Mouse (Mus musculus): ENCODE measurements at regions not wholly inside any gene's neighbourhood (a gene's known extent, or its start where the extent isn't known, plus 50 kb on each side); places are given as distances from the start of the nearest gene placed in this dataset.

DNA sequence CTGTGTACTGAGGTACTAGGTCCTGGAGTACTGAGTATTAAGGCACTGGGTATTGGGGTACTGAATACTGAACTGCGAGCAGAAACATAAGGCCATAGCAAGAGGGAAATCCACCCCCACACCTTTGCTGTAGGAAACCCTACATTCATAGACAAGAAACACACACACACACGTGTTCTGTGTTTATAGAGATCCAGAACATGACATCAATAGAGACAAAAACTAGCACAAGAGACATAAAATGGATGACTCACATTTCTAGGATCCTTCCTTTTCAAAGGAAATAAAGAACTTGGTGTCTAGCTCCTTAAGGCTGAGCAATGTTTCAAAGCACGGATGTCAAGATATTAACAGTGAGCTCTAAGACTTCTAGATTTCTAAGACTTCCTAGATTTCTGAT lies 49.9 kb upstream of the Nepro start:
- DNase-seq (ENCODE audit: low spot score) = no peak

GRCm38 (mm10) chr16:44672422-44672819 lies 51.7 kb upstream of the Nepro start:
- peak; percentile 50 for DNase-seq (ENCODE audit: low spot score)

DNA sequence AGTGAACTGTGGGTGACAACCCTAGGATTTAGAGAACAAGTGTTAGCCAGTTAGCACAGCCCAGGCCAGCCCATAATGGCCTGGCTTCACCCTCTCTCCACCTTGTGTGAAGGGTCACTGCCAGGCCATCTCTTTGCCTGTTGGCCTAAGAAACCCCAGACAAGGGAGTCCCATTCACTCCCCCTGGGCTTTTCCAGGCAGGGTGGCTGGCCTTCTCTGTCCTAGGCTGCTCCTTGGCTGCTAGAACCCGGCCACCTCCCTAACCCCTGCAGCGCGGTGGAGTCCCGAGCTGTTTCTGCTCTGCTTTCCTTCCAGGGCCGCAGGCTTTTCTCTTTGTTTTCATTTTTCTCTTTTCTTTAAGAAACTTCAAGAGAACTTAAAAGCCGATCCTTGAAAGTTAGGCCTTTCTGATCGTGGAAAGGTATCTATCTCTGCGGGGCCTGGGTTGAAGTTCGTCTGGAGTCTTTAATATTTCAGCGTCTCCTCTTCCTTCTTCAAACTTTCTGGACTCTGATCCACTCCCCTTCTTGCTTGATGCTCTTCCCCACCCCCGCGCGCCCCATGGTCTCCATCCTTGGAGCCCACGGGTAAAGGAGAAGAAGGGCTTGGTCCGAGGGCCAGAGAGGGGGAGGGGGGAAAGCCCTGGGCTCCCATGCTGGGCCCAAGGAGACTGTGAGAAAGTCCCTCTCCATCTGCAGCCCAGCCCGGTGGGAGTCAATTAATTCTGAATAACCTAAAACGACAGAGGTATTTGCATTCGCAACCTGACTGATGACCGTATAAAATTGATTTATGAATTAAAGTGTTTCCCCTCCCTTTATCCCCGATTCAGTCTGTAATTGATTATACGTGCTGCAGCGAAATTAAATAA lies 52.3 kb upstream of the Nepro start:
- peak; percentile 63 for DNase-seq (ENCODE audit: low spot score)

- DNase-seq (ENCODE audit: low spot score) = no peak
Observed at GRCm38 (mm10) chr16:44668061-44668460, 56.0 kb upstream of the Nepro start.

GRCm38 (mm10) chr16:44667118-44667517 lies 57.0 kb upstream of the Nepro start:
- DNase-seq (ENCODE audit: low spot score) = no peak

- DNase-seq (ENCODE audit: low spot score) = peak; percentile 19
Observed at GRCm38 (mm10) chr16:44666431-44666997, 57.6 kb upstream of the Nepro start.

DNA sequence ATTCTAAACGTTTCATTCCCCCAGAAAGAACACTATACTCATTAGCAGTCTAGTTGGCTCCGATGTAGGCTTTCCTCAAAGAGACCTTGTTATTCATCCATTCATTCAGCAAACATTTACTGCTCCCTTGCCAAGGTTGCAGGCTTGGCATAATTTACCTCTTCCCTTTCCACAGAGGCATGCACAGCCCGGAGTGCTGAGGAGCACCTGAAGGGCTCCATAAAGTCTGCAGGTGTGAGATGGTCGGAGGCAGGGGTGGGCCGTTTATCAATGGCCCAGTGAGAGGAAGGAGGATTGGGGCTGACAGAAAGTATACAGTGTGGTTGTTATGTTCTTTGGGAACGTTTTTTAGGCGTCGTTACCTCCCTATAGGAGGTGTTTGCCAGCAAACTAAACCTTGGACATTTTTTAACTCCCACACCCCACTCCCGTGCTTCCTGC lies 58.6 kb upstream of the Nepro start:
- no peak for DNase-seq (ENCODE audit: low spot score)

- DNase-seq (ENCODE audit: low spot score) = no peak
Observed at GRCm38 (mm10) chr16:44662966-44663600, 61.0 kb upstream of the Nepro start.

DNA sequence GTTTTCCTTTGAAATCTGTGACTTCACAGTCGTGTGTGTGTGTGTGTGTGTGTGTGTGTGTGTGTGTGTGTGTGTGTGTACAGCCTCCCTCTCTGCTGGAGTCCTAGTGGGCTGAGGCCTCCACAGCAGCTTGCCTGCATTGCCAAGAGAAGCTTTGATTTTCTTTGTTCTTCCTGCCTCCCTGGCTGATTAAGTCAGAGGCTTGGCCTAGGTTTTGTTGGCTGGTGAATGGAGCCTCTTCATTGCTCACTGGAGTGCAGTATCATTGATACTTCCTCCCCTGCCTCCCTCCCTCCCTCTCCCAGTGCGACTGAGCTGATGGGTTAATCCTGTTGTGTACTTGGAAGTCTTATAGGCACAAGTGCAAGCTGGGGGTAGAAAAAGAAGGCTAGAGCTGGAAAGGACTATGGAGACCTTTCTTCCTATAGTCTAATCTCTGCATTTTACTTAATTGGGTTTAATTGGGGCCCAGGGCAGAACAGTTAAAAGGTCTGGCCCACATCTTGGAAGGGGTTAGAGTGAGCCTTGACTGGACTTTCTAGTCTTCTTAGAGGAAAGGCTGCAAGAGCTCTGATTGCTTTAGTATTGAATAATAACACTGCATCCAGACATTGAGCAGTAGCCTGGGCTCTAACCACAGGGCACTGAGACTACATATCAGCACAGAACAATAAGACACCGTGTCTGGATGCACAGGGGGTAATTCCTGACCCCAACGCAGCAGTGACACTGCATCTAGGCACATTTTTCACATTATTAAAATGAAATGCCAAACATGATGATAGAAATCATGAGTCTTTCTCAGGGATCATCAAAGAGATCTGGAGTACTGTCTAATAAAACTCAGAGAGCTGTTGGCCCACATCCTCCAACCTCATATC lies 62.9 kb upstream of the Nepro start:
- DNase-seq (ENCODE audit: low spot score) = peak; percentile 71

DNA sequence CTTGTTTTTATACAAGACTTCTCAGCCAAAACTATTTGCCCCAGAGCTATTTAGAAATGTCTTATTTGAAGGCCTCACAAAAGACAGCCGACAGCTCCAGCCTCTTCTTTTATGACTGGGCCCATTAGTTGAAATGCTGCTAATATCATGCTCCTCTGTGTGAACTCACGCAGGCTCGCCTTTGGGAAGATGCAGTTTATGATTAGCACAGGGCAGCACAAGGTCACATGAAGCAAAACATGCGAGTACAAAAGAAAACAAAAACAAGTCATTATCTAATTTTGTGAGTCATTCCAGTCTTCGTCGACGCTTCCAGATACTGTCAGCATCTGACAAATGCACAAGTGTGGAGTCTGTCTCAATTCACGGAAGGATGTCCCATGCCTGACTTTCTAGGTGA lies 65.8 kb upstream of the Nepro start:
- DNase-seq (ENCODE audit: low spot score) = no peak

DNA sequence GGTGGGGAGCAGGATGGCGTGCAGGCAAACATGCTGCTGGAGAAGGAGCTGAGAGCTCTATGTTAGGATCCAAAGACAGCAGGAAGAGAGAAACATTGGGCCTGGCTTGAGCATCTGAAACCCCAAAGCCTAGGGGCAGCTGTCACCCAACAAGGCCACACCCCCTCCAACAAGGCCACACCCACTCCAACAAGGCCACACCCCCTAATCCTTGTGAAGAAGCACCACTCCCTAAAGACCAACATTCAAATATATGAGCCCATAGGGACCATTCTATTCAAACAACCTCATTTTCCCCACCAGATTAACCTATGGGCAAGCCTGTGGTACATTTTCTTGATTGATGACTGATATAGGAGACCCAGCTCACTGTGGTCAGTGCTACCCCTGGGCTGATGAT lies 67.9 kb upstream of the Nepro start:
- no peak for DNase-seq (ENCODE audit: low spot score)

GRCm38 (mm10) chr16:44655306-44655705 lies 68.8 kb upstream of the Nepro start:
- no peak for DNase-seq (ENCODE audit: low spot score)

- DNase-seq (ENCODE audit: low spot score) = no peak
Observed at GRCm38 (mm10) chr16:44648547-44649223, 75.4 kb upstream of the Nepro start.

DNA sequence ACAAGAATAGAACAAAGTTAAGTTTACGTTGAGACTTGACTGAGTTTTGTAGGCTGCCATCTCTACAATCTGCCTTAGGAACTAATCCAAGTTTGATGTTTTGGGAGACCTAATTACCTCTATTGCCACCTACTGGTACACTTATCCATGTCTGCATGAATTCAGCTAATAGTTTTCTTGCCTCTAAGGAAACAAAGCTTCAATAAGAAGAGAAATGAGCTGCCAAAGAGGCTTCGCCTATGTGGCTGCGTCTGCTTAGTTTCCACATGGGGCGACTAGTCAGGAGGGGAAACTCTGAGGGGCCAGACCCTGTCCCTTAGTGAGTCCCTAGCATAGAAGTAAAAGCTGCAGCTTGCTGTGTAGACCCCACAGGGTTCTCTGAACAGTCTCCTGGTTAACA lies 80.1 kb upstream of the Nepro start:
- DNase-seq (ENCODE audit: low spot score) = peak; percentile 79

DNA sequence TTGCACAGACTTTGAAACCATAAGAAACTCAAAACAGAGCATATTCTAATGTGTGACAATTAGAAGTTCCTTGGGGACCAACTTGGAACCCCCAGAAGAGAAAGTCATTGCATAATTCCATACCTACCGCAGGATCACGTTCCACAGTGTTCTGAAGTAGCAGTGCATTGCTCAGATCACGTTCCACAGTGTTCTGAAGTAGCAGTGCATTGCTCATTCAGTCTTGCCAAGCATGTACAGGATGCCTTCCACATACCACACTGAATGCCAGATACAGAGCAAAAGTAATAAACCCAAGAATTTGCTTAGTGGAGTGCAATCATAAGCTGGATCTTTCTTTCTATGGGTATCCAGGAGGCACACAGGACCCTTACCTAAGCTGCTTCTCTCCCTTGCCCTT lies 78.4 kb upstream of the Boc start:
- no peak for DNase-seq (ENCODE audit: low spot score)

- DNase-seq (ENCODE audit: low spot score) = no peak
Observed at GRCm38 (mm10) chr16:44634486-44634885, 75.8 kb upstream of the Boc start.

- no peak for DNase-seq (ENCODE audit: low spot score)
Observed at GRCm38 (mm10) chr16:44633059-44633667, 74.5 kb upstream of the Boc start.

- peak; percentile 57 for DNase-seq (ENCODE audit: low spot score)
Observed at GRCm38 (mm10) chr16:44632330-44633058, 73.8 kb upstream of the Boc start.

GRCm38 (mm10) chr16:44631357-44632053 lies 72.8 kb upstream of the Boc start:
- no peak for DNase-seq (ENCODE audit: low spot score)

- peak; percentile 29 for DNase-seq (ENCODE audit: low spot score)
Observed at GRCm38 (mm10) chr16:44630861-44631260, 72.2 kb upstream of the Boc start.
